Mouse (Mus musculus) liver, adult 2 months (tissue): ENCODE results near the gene Kcna7. TPM values are rescaled to one million over a fixed set of nuclear protein-coding genes. Genes with fewer than 3 reads are reported as not detected.
"Not testable (repeated sequence)": the region's sequence is repeated elsewhere in the genome, so short reads cannot be mapped to it uniquely, and the experiment has no call there.

ENCODE experiments used
- DNase-seq: peaks from one replicate; pipeline ENCODE4 v3.0.0-alpha.2; 2011; ENCODE audit warnings: low read depth, low spot score; ENCODE audit errors: extremely low read depth
- H3K27ac ChIP-seq: fragments of 200-500 bp; replicated peaks from 2 replicates; pipeline ENCODE4 v1.5.1; 2012; ENCODE audit warnings: low read depth, mild to moderate bottlenecking, control low read depth, inconsistent platforms, low read length; ENCODE audit not compliant: insufficient read depth
- H3K27me3 ChIP-seq: fragments of 200-500 bp; 2 replicates; pipeline ENCODE4 v1.6.1; 2012; ENCODE audit warnings: mild to moderate bottlenecking, moderate library complexity, low read length, inconsistent platforms; ENCODE audit not compliant: control insufficient read depth, insufficient read depth
- H3K36me3 ChIP-seq: fragments of 200-500 bp; 2 replicates; pipeline ENCODE4 v1.6.1; 2012; ENCODE audit warnings: low read length, inconsistent platforms; ENCODE audit not compliant: control insufficient read depth, insufficient read depth
- H3K4me1 ChIP-seq: fragments of 200-500 bp; 2 replicates; pipeline ENCODE4 v1.6.1; 2011; ENCODE audit warnings: low read length; ENCODE audit not compliant: control insufficient read depth, insufficient read depth
- H3K4me3 ChIP-seq: fragments of 200-500 bp; 2 replicates; pipeline ENCODE4 v1.5.1; 2011; ENCODE audit warnings: low read depth, mild to moderate bottlenecking, control low read depth, low read length, moderate library complexity; ENCODE audit not compliant: insufficient read depth
- H3K79me2 ChIP-seq: fragments of 200-500 bp; 2 replicates; pipeline ENCODE4 v1.6.1; 2012; ENCODE audit warnings: inconsistent platforms, mild to moderate bottlenecking, low read length, moderate library complexity; ENCODE audit not compliant: control insufficient read depth, insufficient read depth
- H3K9ac ChIP-seq: fragments of 200-500 bp; 2 replicates; pipeline ENCODE4 v1.6.1; 2012; ENCODE audit warnings: low read depth, mild to moderate bottlenecking, control low read depth, inconsistent platforms, low read length
- CTCF ChIP-seq: fragments of 200-500 bp; IDR thresholded peaks from 2 replicates; pipeline ENCODE4 v1.5.1; 2011; ENCODE audit warnings: low read depth, low read length, control low read depth
- POLR2A ChIP-seq: fragments of 200-500 bp; IDR thresholded peaks from 2 replicates; pipeline ENCODE4 v1.6.1; 2011; ENCODE audit warnings: low read length, control low read depth; ENCODE audit not compliant: insufficient read depth; ENCODE audit errors: extremely low read depth
- WGBS: fragments of 180-500 bp; shearing (Covaris S2); methylation state at CpG from one replicate; pipeline ENCODE4 v1.1.7; 2018; 5-methylcytosine and 5-hydroxymethylcytosine counted together
- polyA plus RNA-seq: library from polyadenylated mRNA; depleted of rRNA; stranded (reverse); fragments of >200 nt; gene quantifications from 2 replicates; pipeline ENCODE4 v1.2.3, GENCODE M21; 2012; rRNA removed
- total RNA-seq: library from RNA; depleted of rRNA; stranded (reverse); fragments of >200 nt; gene quantifications from 2 replicates; pipeline ENCODE4 v1.2.3, GENCODE M21; 2014; rRNA removed

Gene Kcna7
- total RNA-seq (under 0.01 TPM in 1 of 2 replicates, not detected in the other), polyA plus RNA-seq (not detected in 2 replicates)

GRCm38 (mm10) chr7:45405091-45406075, at the start of gene Kcna7:
TSS of gene Kcna7 (plus strand) at chr7:45405653.
- Histone ChIP-seq H3K36me3 (no peaks in the 10 kb centered on the region), H3K27ac (no peak within 1 kb of the TSS), H3K27me3 (peaks cover 10% of the 10 kb centered on the region), H3K4me3 (peak within 1 kb of the TSS; percentile 49), H3K4me1 (peaks cover 2% of the 10 kb centered on the region; the same call in 1 of the 2 replicates), H3K79me2 (no peaks in the 10 kb centered on the region), H3K9ac (no peak within 1 kb of the TSS)
- TF ChIP-seq POLR2A: no peak
- TF ChIP-seq CTCF: peak; percentile 88
- peak; percentile 28 for DNase-seq
- 14% methylated on average over 28 of the region's 28 CpGs for WGBS

GRCm38 (mm10) chr7:45356087-45356486, 49.4 kb upstream of the Kcna7 start:
- WGBS: 33% methylated on average over 13 of the region's 13 CpGs
- Histone ChIP-seq H3K27me3 (peaks cover 3% of the 10 kb centered on the region; the same call in 1 of the 2 replicates), H3K79me2 (no peaks in the 10 kb centered on the region), H3K36me3 (no peaks in the 10 kb centered on the region), H3K9ac (no peak overlapping the region), H3K4me1 (no peaks in the 10 kb centered on the region), H3K4me3 (no peak overlapping the region), H3K27ac (no peak overlapping the region)
- DNase-seq: no peak
- TF ChIP-seq CTCF: no peak

GRCm38 (mm10) chr7:45359081-45359480, 46.4 kb upstream of the Kcna7 start:
- not testable (repeated sequence) for H3K4me1 ChIP-seq, H3K36me3 ChIP-seq, H3K79me2 ChIP-seq, DNase-seq, H3K4me3 ChIP-seq, H3K9ac ChIP-seq, H3K27ac ChIP-seq
- H3K27me3 ChIP-seq: peaks cover 13% of the 10 kb centered on the region
- 66% methylated on average over 10 of the region's 11 CpGs for WGBS

- Histone ChIP-seq H3K27me3 (peaks cover 13% of the 10 kb centered on the region), H3K9ac (no peak overlapping the region), H3K79me2 (no peaks in the 10 kb centered on the region), H3K4me1 (peaks cover 3% of the 10 kb centered on the region; the same call in 1 of the 2 replicates), H3K4me3 (no peak overlapping the region), H3K27ac (no peak overlapping the region), H3K36me3 (no peaks in the 10 kb centered on the region)
- 41% methylated on average over 18 of the region's 18 CpGs for WGBS
- DNase-seq: no peak
- TF ChIP-seq CTCF: no peak
- TF ChIP-seq POLR2A: no peak
Observed at GRCm38 (mm10) chr7:45360404-45361125, 44.9 kb upstream of the Kcna7 start.

- 2% methylated on average over 43 of the region's 43 CpGs for WGBS
Observed at GRCm38 (mm10) chr7:45361243-45361804, 44.1 kb upstream of the Kcna7 start.

More at GRCm38 (mm10) chr7:45361243-45361804, 44.1 kb upstream of the Kcna7 start:
- Histone ChIP-seq H3K36me3 (no peaks in the 10 kb centered on the region), H3K4me1 (peaks cover 3% of the 10 kb centered on the region; the same call in 1 of the 2 replicates), H3K79me2 (no peaks in the 10 kb centered on the region), H3K9ac (peak overlapping the region; percentile 17; the same call in 1 of the 2 replicates), H3K27me3 (peaks cover 13% of the 10 kb centered on the region), H3K4me3 (peak overlapping the region; percentile 26; the same call in 1 of the 2 replicates), H3K27ac (no peak overlapping the region)
- no peak for TF ChIP-seq POLR2A
- no peak for TF ChIP-seq CTCF
- no peak for DNase-seq
